Mouse (Mus musculus): ENCODE measurements around the gene Upp1. TPM values are rescaled to one million over a fixed set of nuclear protein-coding genes. Genes with fewer than 3 reads are reported as not detected.
A peak's percentile ranks its signal among the peaks of the same experiment; 100 is the strongest.

The Upp1 gene
- 7.5 and 8.3 TPM in 2 replicates for polyA plus RNA-seq (2014; fragmentation: Nextera tagmentation; extraction: Ambion mirVana)

DNA sequence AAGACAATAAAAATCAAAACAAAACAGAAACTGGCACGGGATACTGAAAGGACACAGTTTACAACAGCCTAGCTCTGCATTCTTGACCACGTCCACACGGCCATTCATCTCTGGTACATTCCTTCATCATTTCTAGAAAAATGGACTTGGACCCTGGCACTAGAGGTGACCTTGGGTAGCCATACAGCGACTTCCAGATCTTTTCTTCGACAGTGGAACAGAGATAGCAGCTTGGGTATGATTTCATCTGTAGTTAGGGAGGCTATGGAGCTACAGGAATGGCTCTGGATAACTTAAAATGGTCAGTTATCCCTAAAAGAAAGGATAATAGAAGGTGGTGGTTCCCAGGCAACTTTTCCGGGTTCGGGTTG is at the start of gene Upp1:
Gene Upp1 (plus strand): TSS at position 54 of the 371 bp plus-strand sequence.
- WGBS: under 1% methylated on average over 7 of the region's 7 CpGs

DNA sequence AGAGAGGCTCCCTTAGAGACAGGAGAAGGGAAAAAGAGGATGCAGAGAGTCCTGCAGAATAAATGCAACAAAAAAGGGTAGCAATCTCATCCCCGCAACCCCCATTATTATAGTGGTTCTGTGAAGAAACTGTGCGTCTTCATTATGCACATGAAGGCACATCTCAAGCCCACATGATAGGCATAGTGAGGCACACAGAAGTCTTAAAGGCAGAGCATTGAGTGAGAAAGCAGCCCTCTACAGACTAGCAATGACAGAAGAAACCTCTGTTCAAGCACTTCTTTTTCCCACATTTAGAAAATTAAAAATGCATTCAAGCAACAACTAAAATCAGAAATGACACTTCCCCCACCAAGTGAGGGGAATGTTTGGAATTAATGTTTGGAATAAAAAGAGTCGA is 41.5 kb upstream of the Upp1 start:
- no peaks in the 10 kb centered on the region for H3K9me3 ChIP-seq (ENCODE audit: control insufficient read depth, low read length)
- H3K9ac ChIP-seq (ENCODE audit: low read length): no peak overlapping the region
- H3K36me3 ChIP-seq (ENCODE audit: control insufficient read depth, insufficient read depth, low read length): no peaks in the 10 kb centered on the region
- no peaks in the 10 kb centered on the region for H3K4me1 ChIP-seq (ENCODE audit: control insufficient read depth, insufficient read depth, low read length)
- no peak overlapping the region for H3K4me3 ChIP-seq (ENCODE audit: low read depth, low read length)
- no peak overlapping the region for H3K4me2 ChIP-seq
- DNase-seq (ENCODE audit: low spot score, missing footprints) (no peak), ATAC-seq (ENCODE audit: low FRiP score) (no peak)
- no peak overlapping the region for H3K27ac ChIP-seq (ENCODE audit: low read depth, low read length)
- WGBS: 87% methylated on average over 3 of the region's 3 CpGs
- no peaks in the 10 kb centered on the region for H3K27me3 ChIP-seq (ENCODE audit: control insufficient read depth, insufficient read depth, low read length)

More for the DNA sequence above, at the start of gene Upp1:
- no peaks in the 10 kb centered on the region for H3K9me3 ChIP-seq (ENCODE audit: control insufficient read depth, low read length)
- peak; percentile 28 for ATAC-seq (ENCODE audit: low FRiP score)
- H3K4me3 ChIP-seq (ENCODE audit: low read depth, low read length): peak within 1 kb of the TSS; percentile 32
- peaks cover 21% of the 10 kb centered on the region for H3K27me3 ChIP-seq (ENCODE audit: control insufficient read depth, insufficient read depth, low read length)
- H3K4me1 ChIP-seq (ENCODE audit: control insufficient read depth, insufficient read depth, low read length): peaks cover 23% of the 10 kb centered on the region
- no peaks in the 10 kb centered on the region for H3K36me3 ChIP-seq (ENCODE audit: control insufficient read depth, insufficient read depth, low read length)
- H3K4me2 ChIP-seq: peak within 1 kb of the TSS; percentile 74
- peak; percentile 95 for DNase-seq (ENCODE audit: low spot score, missing footprints)
- peak within 1 kb of the TSS; percentile 47 for H3K9ac ChIP-seq (ENCODE audit: low read length)
- no peak within 1 kb of the TSS for H3K27ac ChIP-seq (ENCODE audit: low read depth, low read length)

DNA sequence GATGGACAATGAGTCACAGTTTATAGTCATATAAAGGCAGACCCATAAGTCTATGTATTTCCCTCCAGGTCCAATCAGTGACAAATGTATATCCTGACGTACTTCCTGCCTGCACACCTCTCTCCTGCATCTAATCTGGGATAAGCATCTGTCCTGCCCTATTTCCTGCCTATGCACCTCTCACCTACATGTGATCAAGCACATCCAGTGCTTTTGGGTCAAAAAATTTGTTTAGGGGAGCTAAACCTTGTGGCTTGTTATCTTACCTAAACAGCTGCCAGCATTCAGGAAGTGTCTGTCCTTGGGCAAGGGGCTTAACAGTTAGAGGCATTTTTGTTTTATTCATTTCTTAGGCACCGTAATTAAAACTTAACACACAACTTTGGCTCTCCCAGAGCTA is 4.7 kb upstream of the Upp1 start:
- H3K4me2 ChIP-seq: no peak overlapping the region
- H3K36me3 ChIP-seq (ENCODE audit: control insufficient read depth, insufficient read depth, low read length): no peaks in the 10 kb centered on the region
- no peak overlapping the region for H3K27ac ChIP-seq (ENCODE audit: low read depth, low read length)
- no peak overlapping the region for H3K9ac ChIP-seq (ENCODE audit: low read length)
- 78% methylated on average over 2 of the region's 2 CpGs for WGBS
- H3K4me3 ChIP-seq (ENCODE audit: low read depth, low read length): no peak overlapping the region
- peaks cover 17% of the 10 kb centered on the region for H3K27me3 ChIP-seq (ENCODE audit: control insufficient read depth, insufficient read depth, low read length)
- DNase-seq (ENCODE audit: low spot score, missing footprints) (no peak), ATAC-seq (ENCODE audit: low FRiP score) (no peak)
- peaks cover 11% of the 10 kb centered on the region for H3K4me1 ChIP-seq (ENCODE audit: control insufficient read depth, insufficient read depth, low read length)
- no peaks in the 10 kb centered on the region for H3K9me3 ChIP-seq (ENCODE audit: control insufficient read depth, low read length)

DNA sequence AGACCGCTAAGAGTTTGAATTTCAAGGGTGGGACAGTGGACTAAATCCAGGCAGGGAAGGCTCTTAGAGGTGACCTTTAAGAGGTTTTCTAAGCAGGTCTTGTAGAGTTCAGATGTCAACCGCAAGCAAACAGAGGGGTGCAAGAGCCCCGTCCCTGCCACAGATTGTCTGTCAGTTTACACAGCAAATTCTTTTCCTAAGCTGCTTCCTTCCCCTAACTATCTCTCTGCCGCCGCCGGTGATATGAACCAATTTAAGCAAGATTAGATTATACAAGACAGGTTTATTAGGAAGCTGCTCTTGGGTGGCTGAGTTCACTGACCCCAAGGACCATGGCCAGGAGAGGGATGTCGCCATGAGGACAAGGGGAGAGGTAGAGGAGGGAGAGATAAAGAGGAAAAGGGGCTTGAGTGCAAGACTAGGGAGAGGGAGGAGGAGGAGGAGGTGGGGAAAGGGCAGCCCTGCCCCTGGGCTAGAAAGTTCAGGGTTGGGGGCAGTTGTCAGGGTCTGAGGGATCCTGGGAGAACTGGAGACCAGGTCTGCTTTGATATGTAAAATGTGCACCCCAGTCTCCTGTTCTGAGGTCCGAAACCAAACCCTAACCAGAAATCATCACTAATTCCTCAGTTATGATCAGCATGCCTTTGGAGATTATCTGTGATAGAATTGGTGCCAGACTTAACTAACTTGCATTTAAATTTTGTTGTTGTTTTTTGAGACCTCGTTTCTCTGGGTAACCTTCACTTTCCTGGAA is 2.4 kb upstream of the Upp1 start:
- Histone ChIP-seq H3K4me3 (ENCODE audit: low read depth, low read length) (no peak overlapping the region), H3K9me3 (ENCODE audit: control insufficient read depth, low read length) (no peaks in the 10 kb centered on the region), H3K9ac (ENCODE audit: low read length) (no peak overlapping the region), H3K27ac (ENCODE audit: low read depth, low read length) (no peak overlapping the region), H3K4me2 (no peak overlapping the region), H3K27me3 (ENCODE audit: control insufficient read depth, insufficient read depth, low read length) (peaks cover 21% of the 10 kb centered on the region), H3K36me3 (ENCODE audit: control insufficient read depth, insufficient read depth, low read length) (no peaks in the 10 kb centered on the region), H3K4me1 (ENCODE audit: control insufficient read depth, insufficient read depth, low read length) (peaks cover 23% of the 10 kb centered on the region)
- no peak for ATAC-seq (ENCODE audit: low FRiP score)
- 9% methylated on average over 9 of the region's 9 CpGs for WGBS
- peak; percentile 89 for DNase-seq (ENCODE audit: low spot score, missing footprints)

DNA sequence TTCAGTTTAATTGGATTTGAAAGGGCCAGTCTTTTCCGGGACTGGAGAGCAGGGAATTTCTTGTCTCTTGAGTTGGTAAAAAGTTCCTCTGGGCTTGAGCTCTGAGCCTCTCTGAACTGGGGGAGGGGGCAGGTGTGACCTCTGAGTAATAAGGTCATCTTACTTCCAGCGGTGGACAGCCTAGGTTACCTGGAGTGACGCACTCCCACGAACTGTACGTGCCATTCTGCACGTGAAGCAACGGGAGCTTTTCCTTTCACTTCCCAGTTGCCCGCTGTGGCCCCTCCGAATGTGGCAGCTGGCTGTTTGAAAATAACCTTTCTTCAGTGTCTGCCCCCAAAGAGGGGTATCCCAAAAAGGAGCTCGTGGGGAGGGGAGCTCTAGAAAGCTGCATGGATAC is 1.8 kb upstream of the Upp1 start:
- Histone ChIP-seq H3K27me3 (ENCODE audit: control insufficient read depth, insufficient read depth, low read length) (peaks cover 21% of the 10 kb centered on the region), H3K4me2 (peak overlapping the region; percentile 19)
- no peak for ATAC-seq (ENCODE audit: low FRiP score)

DNA sequence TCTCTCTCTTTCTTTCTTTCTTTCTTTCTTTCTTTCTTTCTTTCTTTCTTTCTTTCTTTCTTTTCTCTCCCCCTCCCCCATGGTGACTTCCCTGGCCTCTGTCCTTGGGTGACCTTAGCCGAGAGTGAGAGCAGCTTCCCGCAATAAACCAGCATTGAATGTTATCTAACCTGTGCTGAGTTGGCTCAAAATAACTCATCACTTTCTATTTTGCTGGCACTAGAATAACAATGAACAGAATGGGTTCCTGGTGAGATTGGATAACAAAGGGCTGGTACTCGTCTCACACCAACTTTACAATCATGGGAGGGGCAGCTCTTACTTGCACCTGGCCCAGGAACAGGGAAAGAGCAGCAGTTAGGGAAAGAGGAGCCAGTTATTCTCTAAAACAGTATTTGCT is 987 bp upstream of the Upp1 start:
- WGBS: 7% methylated on average over 3 of the region's 3 CpGs
- H3K27me3 ChIP-seq (ENCODE audit: control insufficient read depth, insufficient read depth, low read length): peaks cover 21% of the 10 kb centered on the region
- no peak overlapping the region for H3K9ac ChIP-seq (ENCODE audit: low read length)
- no peaks in the 10 kb centered on the region for H3K36me3 ChIP-seq (ENCODE audit: control insufficient read depth, insufficient read depth, low read length)
- no peak for DNase-seq (ENCODE audit: low spot score, missing footprints)
- H3K27ac ChIP-seq (ENCODE audit: low read depth, low read length): no peak overlapping the region
- no peak overlapping the region for H3K4me3 ChIP-seq (ENCODE audit: low read depth, low read length)
- peaks cover 23% of the 10 kb centered on the region for H3K4me1 ChIP-seq (ENCODE audit: control insufficient read depth, insufficient read depth, low read length)
- H3K4me2 ChIP-seq: peak overlapping the region; percentile 74; the same call in 1 of the 2 replicates
- no peak for ATAC-seq (ENCODE audit: low FRiP score)
- no peaks in the 10 kb centered on the region for H3K9me3 ChIP-seq (ENCODE audit: control insufficient read depth, low read length)

More for the DNA sequence above, 1.8 kb upstream of the Upp1 start:
- no peak for DNase-seq (ENCODE audit: low spot score, missing footprints)
- no peak overlapping the region for H3K9ac ChIP-seq (ENCODE audit: low read length)
- H3K27ac ChIP-seq (ENCODE audit: low read depth, low read length): no peak overlapping the region
- no peaks in the 10 kb centered on the region for H3K36me3 ChIP-seq (ENCODE audit: control insufficient read depth, insufficient read depth, low read length)
- under 1% methylated on average over 10 of the region's 10 CpGs for WGBS
- H3K4me3 ChIP-seq (ENCODE audit: low read depth, low read length): no peak overlapping the region
- peaks cover 23% of the 10 kb centered on the region for H3K4me1 ChIP-seq (ENCODE audit: control insufficient read depth, insufficient read depth, low read length)
- no peaks in the 10 kb centered on the region for H3K9me3 ChIP-seq (ENCODE audit: control insufficient read depth, low read length)

DNA sequence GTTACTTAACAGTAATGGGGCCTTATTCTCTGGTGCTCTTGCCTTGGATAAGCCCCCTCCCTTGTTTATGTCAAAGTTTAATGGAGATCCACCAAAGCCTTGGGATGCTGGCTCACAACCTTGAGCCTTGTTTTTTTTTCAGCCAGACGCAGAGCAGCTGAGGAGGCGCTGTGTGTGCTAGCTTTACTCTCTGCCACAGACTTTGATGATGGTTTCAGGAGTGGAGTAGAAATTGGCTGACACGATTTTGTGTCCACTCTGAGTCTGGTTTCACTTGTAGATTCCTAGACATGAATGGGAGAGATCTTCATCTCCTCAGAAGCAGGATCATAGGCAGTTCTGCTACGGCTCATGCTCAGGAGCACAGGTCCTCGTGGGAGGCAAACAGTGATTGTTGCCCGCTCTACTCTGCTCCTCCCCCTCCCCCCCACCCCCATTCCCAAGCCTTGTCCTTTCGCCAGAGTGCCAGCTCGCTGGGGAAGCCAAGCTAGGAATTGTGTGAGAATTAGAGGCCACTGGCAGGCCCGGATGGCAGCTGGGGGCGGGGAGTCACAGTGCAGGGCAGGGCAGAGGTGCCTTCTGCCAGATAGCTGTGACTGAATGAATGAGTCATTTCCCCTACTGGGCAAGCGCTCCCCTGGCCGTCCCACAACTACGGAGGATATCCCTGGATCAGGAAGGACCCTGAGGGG is 399 bp upstream of the Upp1 start:
- WGBS: under 1% methylated on average over 13 of the region's 13 CpGs
- peak; percentile 87 for DNase-seq (ENCODE audit: low spot score, missing footprints)
- H3K9ac ChIP-seq (ENCODE audit: low read length): peak overlapping the region; percentile 47
- peaks cover 23% of the 10 kb centered on the region for H3K4me1 ChIP-seq (ENCODE audit: control insufficient read depth, insufficient read depth, low read length)
- H3K36me3 ChIP-seq (ENCODE audit: control insufficient read depth, insufficient read depth, low read length): no peaks in the 10 kb centered on the region
- H3K4me3 ChIP-seq (ENCODE audit: low read depth, low read length): peak overlapping the region; percentile 32
- peak; percentile 49 for ATAC-seq (ENCODE audit: low FRiP score)
- H3K27ac ChIP-seq (ENCODE audit: low read depth, low read length): no peak overlapping the region
- H3K9me3 ChIP-seq (ENCODE audit: control insufficient read depth, low read length): no peaks in the 10 kb centered on the region
- peaks cover 21% of the 10 kb centered on the region for H3K27me3 ChIP-seq (ENCODE audit: control insufficient read depth, insufficient read depth, low read length)
- peak overlapping the region; percentile 74 for H3K4me2 ChIP-seq

DNA sequence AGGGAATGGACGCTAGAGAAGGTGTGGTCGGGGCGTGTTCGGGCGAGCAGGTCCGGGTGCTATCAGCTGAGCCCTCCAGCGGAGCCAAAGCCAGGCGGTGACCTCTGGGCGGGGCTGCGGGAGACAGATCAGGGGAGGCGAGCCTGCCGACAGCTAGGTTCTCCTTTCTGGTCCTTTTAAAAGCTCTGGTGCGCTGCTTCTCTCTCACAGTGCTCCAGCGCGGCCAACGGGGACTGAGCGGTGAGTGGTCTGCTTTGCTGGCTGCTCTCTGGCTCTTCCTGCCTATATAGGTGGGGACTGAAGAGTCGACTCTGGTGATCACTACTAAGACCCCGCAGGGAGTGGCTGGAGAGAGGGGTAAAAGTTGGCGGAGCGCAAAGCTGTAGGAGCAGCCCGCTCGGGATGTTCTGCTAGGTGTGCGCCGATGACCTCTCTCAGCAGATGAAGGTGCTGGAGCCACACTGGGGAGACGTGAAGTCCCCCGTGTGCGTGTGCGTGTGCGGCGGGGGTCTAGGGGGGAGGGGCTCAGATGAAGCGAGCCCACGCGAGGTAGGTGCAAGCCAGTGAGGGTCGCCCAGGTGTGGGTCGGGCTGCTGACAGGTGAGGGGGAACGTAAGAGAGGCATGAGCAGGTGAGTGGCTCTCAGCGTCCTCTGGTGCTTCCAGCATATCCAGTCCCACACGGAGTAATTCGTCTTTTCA is 668 bp downstream of the Upp1 start:
- peak overlapping the region; percentile 74 for H3K4me2 ChIP-seq
- H3K4me1 ChIP-seq (ENCODE audit: control insufficient read depth, insufficient read depth, low read length): peaks cover 23% of the 10 kb centered on the region
- H3K4me3 ChIP-seq (ENCODE audit: low read depth, low read length): peak overlapping the region; percentile 32
- peak overlapping the region; percentile 26 for H3K9ac ChIP-seq (ENCODE audit: low read length)
- H3K9me3 ChIP-seq (ENCODE audit: control insufficient read depth, low read length): no peaks in the 10 kb centered on the region
- H3K36me3 ChIP-seq (ENCODE audit: control insufficient read depth, insufficient read depth, low read length): no peaks in the 10 kb centered on the region
- ATAC-seq (ENCODE audit: low FRiP score): peak; percentile 62
- DNase-seq (ENCODE audit: low spot score, missing footprints): peak; percentile 95
- WGBS: under 1% methylated on average over 40 of the region's 40 CpGs
- H3K27ac ChIP-seq (ENCODE audit: low read depth, low read length): no peak overlapping the region
- H3K27me3 ChIP-seq (ENCODE audit: control insufficient read depth, insufficient read depth, low read length): peaks cover 21% of the 10 kb centered on the region
